Mouse (Mus musculus): ENCODE results near the gene Iqcn.
A peak's percentile ranks its signal among the peaks of the same experiment; 100 is the strongest.

- TF ChIP-seq CTCF (IDR thresholded peaks at IDR 0.05 in 2 of 3, conservative IDR thresholded peaks at IDR 0.05 in 1 of 3; ENCODE audit: control insufficient read depth in 1 of 3, insufficient read depth in 1 of 3, low read depth in 2 of 3, low read length in 3 of 3, poor library complexity in 1 of 3, severe bottlenecking in 1 of 3) (no peak), ZC3H11A (IDR thresholded peaks at IDR 0.05; ENCODE audit: low read depth, low read length) (no peak), POLR2A (IDR thresholded peaks at IDR 0.05; ENCODE audit: control insufficient read depth in 1 of 2, insufficient read depth in 1 of 2, low read depth in 1 of 2, low read length in 2 of 2, poor library complexity in 1 of 2) (peak in 1 of 2 experiments; percentile 40; a peak in 1 of 4 replicates), BHLHE40 (IDR thresholded peaks at IDR 0.05; ENCODE audit: borderline replicate concordance, low read depth, low read length) (no peak), EP300 (IDR thresholded peaks at IDR 0.05; ENCODE audit: low read depth in 1 of 2, low read length in 2 of 2) (no peak), GATA1 (IDR thresholded peaks at IDR 0.05; ENCODE audit: low read depth, low read length) (no peak), E2F4 (IDR thresholded peaks at IDR 0.05; ENCODE audit: borderline replicate concordance, low read depth, low read length) (no peak), MAFK (IDR thresholded peaks at IDR 0.05; ENCODE audit: borderline replicate concordance, low read depth, low read length) (no peak), MAZ (IDR thresholded peaks at IDR 0.05; ENCODE audit: low read depth, low read length) (0 out of 2 replicates have a peak, but pooled peaks have one; percentile 50), GABPA (IDR thresholded peaks at IDR 0.05; ENCODE audit: low read depth, low read length) (no peak)
Observed at GRCm38 (mm10) chr8:70762118-70762517, 58.9 kb downstream of the Iqcn start.
